Mouse (Mus musculus) cerebellum, adult 18-20 months (tissue): ENCODE results near the gene Cntn5.

ENCODE experiments used
- DNase-seq, 2 experiments: peaks; one replicate each; pipeline ENCODE4 v3.0.0; 2021

Gene Cntn5

GRCm38 (mm10) chr9:10170526-10170925 lies 734.0 kb downstream of the Cntn5 start:
- DNase-seq = no peak

- no peak for DNase-seq
These were observed 783.1 kb downstream of the Cntn5 start for GRCm38 (mm10) chr9:10121350-10122057.

- no peak for DNase-seq
These were observed 788.0 kb downstream of the Cntn5 start for GRCm38 (mm10) chr9:10116581-10116980.

- DNase-seq = no peak
These were observed 795.4 kb downstream of the Cntn5 start for GRCm38 (mm10) chr9:10109156-10109555.

GRCm38 (mm10) chr9:10107861-10108260 lies 796.7 kb downstream of the Cntn5 start:
- no peak for DNase-seq

- no peak for DNase-seq
These were observed 802.6 kb downstream of the Cntn5 start for GRCm38 (mm10) chr9:10101812-10102440.

- DNase-seq = no peak
These were observed 828.3 kb downstream of the Cntn5 start for GRCm38 (mm10) chr9:10076282-10076681.

GRCm38 (mm10) chr9:10073401-10073800 lies 831.2 kb downstream of the Cntn5 start:
- no peak for DNase-seq

GRCm38 (mm10) chr9:10072860-10073259 lies 831.7 kb downstream of the Cntn5 start:
- DNase-seq = no peak

- no peak for DNase-seq
These were observed 833.3 kb downstream of the Cntn5 start for GRCm38 (mm10) chr9:10071271-10071670.

GRCm38 (mm10) chr9:10044969-10045789 lies 859.4 kb downstream of the Cntn5 start:
- no peak for DNase-seq

GRCm38 (mm10) chr9:10043001-10043400 lies 861.6 kb downstream of the Cntn5 start:
- no peak for DNase-seq

- DNase-seq = no peak
These were observed 889.4 kb downstream of the Cntn5 start for GRCm38 (mm10) chr9:10015129-10015528.

- no peak for DNase-seq
These were observed 920.5 kb downstream of the Cntn5 start for GRCm38 (mm10) chr9:9984028-9984427.

- no peak for DNase-seq
These were observed 921.4 kb downstream of the Cntn5 start for GRCm38 (mm10) chr9:9983220-9983619.

GRCm38 (mm10) chr9:9965370-9965769 lies 939.2 kb downstream of the Cntn5 start:
- no peak for DNase-seq

GRCm38 (mm10) chr9:9960610-9961172 lies 943.9 kb downstream of the Cntn5 start:
- no peak for DNase-seq

GRCm38 (mm10) chr9:9949346-9949745 lies 955.2 kb downstream of the Cntn5 start:
- DNase-seq = no peak

- DNase-seq = no peak
These were observed 959.7 kb downstream of the Cntn5 start for GRCm38 (mm10) chr9:9944872-9945271.

- DNase-seq = no peak
These were observed 966.8 kb downstream of the Cntn5 start for GRCm38 (mm10) chr9:9937444-9938436.

- DNase-seq = no peak
These were observed 984.0 kb downstream of the Cntn5 start for GRCm38 (mm10) chr9:9920580-9920979.

- DNase-seq = peak; percentile 56 to 77
These were observed 1005.5 kb downstream of the Cntn5 start for GRCm38 (mm10) chr9:9899070-9899469.
